Mouse (Mus musculus) kidney, embryonic 16.5 days (tissue): ENCODE results near the gene Fam131a. TPM values are rescaled to one million over a fixed set of nuclear protein-coding genes. Genes with fewer than 3 reads are reported as not detected.

ENCODE experiments used
- ATAC-seq: fragments of 200-750 bp; cut with Nextera tagmentation; 2 replicates; pipeline ENCODE4 v1.8.0; 2017; ENCODE audit warnings: moderate TSS enrichment; ENCODE audit not compliant: low FRiP score, low TSS enrichment
- H3K27ac ChIP-seq: fragments of 300-500 bp; sonication (generic); 2 replicates; pipeline ENCODE4 v1.5.1; 2014; ENCODE audit warnings: low read length
- H3K27me3 ChIP-seq: fragments of 300-500 bp; sonication (generic); 2 replicates; pipeline ENCODE4 v1.6.1; 2014; ENCODE audit warnings: low read length, control low read depth, mixed read lengths; ENCODE audit not compliant: insufficient read depth
- H3K36me3 ChIP-seq: fragments of 300-500 bp; sonication (generic); 2 replicates; pipeline ENCODE4 v1.6.1; 2014; ENCODE audit warnings: low read length, control low read depth, mixed read lengths; ENCODE audit not compliant: insufficient read depth
- H3K4me1 ChIP-seq: fragments of 300-500 bp; sonication (generic); 2 replicates; pipeline ENCODE4 v1.6.1; 2014; ENCODE audit warnings: low read length, control low read depth, mixed read lengths; ENCODE audit not compliant: insufficient read depth
- H3K4me2 ChIP-seq: fragments of 300-500 bp; sonication (generic); replicated peaks from 2 replicates; pipeline ENCODE4 v1.6.1; 2014; ENCODE audit warnings: low read depth, low read length
- H3K4me3 ChIP-seq: fragments of 300-500 bp; sonication (generic); 2 replicates; pipeline ENCODE4 v1.5.1; 2014; ENCODE audit warnings: mild to moderate bottlenecking, low read length
- H3K9ac ChIP-seq: fragments of 300-500 bp; sonication (generic); replicated peaks from 2 replicates; pipeline ENCODE4 v1.6.1; 2014; ENCODE audit warnings: low read length
- H3K9me3 ChIP-seq: fragments of 300-500 bp; sonication (generic); 2 replicates; pipeline ENCODE4 v1.6.1; 2016; ENCODE audit warnings: low read length, control low read depth
- WGBS: fragments of 180-500 bp; shearing (Covaris S2); extraction: QIAGEN DNeasy Blood & Tissue Kit; methylation state at CpG from one replicate; pipeline ENCODE4 v1.1.7; 2014; 5-methylcytosine and 5-hydroxymethylcytosine counted together
- polyA plus RNA-seq: library from polyadenylated mRNA; unstranded; fragments of >200 nt; fragmentation: Nextera tagmentation; extraction: Ambion mirVana; gene quantifications from 2 replicates; pipeline ENCODE4 v1.2.1, GENCODE M21; 2015

The Fam131a gene
- polyA plus RNA-seq, 1 experiment from 2014 or later: 7.6 TPM

DNA sequence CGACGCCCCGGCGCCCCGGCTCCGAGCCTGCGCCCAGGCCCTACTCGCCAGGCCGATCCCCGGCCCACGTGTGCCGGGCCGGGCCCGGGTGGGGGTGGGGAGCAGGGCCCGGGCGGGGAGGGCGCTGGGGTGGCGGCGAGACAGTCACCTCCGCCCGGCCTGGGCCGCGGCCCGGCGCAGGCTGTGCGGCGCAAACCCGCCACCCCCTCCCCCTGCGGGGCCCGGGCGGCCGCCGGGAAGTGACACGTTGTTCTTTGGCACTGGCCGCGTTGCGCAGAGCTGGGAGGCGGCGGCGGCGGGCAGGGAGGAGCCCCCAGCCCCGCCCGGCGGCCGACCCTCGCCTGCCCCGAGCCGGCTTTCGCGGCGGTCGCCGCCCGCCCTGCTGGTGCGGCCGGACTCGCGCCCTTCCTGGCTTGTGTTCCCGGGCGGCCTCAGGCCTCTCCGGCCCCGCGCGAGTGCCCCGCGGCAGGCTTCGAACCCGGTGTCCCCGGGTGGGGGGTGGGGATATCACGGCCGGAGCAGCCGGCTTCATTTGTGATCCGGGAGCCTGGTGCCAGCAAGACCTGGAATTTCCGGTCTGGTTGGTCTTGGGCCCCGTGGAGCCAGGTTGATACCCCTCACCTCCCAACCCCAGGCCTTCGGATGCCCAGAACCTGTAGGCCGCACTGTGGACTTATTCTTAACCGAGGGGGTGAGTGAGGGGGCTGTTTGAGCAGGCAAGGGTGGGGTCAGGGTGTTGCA, 19.9 kb upstream of the Fam131a start:
- Histone ChIP-seq H3K4me1 (peaks cover 14% of the 10 kb centered on the region), H3K36me3 (peaks cover 29% of the 10 kb centered on the region), H3K27me3 (no peaks in the 10 kb centered on the region), H3K9me3 (no peaks in the 10 kb centered on the region), H3K27ac (peak overlapping the region; percentile 95), H3K9ac (peak overlapping the region; percentile 96), H3K4me3 (peak overlapping the region; percentile 97), H3K4me2 (peak overlapping the region; percentile 99)
- ATAC-seq: peak; percentile 1
- under 1% methylated on average over 65 of the region's 78 CpGs for WGBS

GRCm38 (mm10) chr16:20673706-20674303, 19.2 kb upstream of the Fam131a start:
- H3K36me3 ChIP-seq: peaks cover 36% of the 10 kb centered on the region
- peak overlapping the region; percentile 95 for H3K27ac ChIP-seq
- WGBS: 2% methylated on average over 14 of the region's 14 CpGs
- H3K4me3 ChIP-seq: peak overlapping the region; percentile 97
- H3K4me2 ChIP-seq: peak overlapping the region; percentile 99
- H3K4me1 ChIP-seq: peaks cover 14% of the 10 kb centered on the region
- H3K27me3 ChIP-seq: no peaks in the 10 kb centered on the region
- ATAC-seq: 0 out of 2 replicates have a peak, but pooled peaks have one; percentile 8
- H3K9ac ChIP-seq: peak overlapping the region; percentile 96
- H3K9me3 ChIP-seq: no peaks in the 10 kb centered on the region

GRCm38 (mm10) chr16:20675213-20675612, 17.8 kb upstream of the Fam131a start:
- H3K36me3 ChIP-seq: peaks cover 49% of the 10 kb centered on the region
- peaks cover 14% of the 10 kb centered on the region for H3K4me1 ChIP-seq
- no peak overlapping the region for H3K27ac ChIP-seq
- ATAC-seq: no peak
- no peaks in the 10 kb centered on the region for H3K9me3 ChIP-seq
- H3K4me3 ChIP-seq: no peak overlapping the region
- H3K9ac ChIP-seq: no peak overlapping the region
- no peaks in the 10 kb centered on the region for H3K27me3 ChIP-seq
- H3K4me2 ChIP-seq: no peak overlapping the region
- WGBS: 89% methylated on average over 6 of the region's 6 CpGs

DNA sequence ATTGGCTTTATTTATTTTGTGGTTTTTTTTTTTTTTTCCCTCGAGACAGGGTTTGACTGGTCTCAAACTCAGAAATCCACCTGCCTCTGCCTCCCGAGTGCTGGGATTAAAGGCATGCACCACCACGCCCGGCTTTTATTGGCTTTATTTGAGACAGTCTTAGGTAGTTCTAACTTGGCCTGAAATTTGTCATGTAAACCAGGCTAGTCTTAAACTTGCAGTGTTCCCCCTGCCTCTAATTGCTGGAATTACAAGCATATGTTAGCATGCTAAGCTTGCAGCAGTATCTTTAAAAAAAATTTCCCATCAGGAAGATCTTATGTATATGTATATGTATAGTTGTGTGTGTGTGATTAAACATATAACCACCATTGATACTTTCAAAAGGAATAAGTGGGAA, 16.3 kb upstream of the Fam131a start:
- Histone ChIP-seq H3K9me3 (no peaks in the 10 kb centered on the region), H3K27ac (no peak overlapping the region), H3K4me1 (peaks cover 14% of the 10 kb centered on the region), H3K9ac (no peak overlapping the region), H3K36me3 (peaks cover 64% of the 10 kb centered on the region), H3K4me3 (no peak overlapping the region), H3K4me2 (no peak overlapping the region), H3K27me3 (no peaks in the 10 kb centered on the region)
- 83% methylated on average over 4 of the region's 4 CpGs for WGBS
- ATAC-seq: no peak

GRCm38 (mm10) chr16:20677380-20677779, 15.7 kb upstream of the Fam131a start:
- H3K4me1 ChIP-seq: peaks cover 14% of the 10 kb centered on the region
- no peak overlapping the region for H3K9ac ChIP-seq
- H3K27ac ChIP-seq: no peak overlapping the region
- no peak overlapping the region for H3K4me3 ChIP-seq
- no peak overlapping the region for H3K4me2 ChIP-seq
- H3K36me3 ChIP-seq: peaks cover 71% of the 10 kb centered on the region
- no peak for ATAC-seq
- no peaks in the 10 kb centered on the region for H3K9me3 ChIP-seq
- 89% methylated on average over 5 of the region's 5 CpGs for whole genome bisulfite sequencing
- H3K27me3 ChIP-seq: no peaks in the 10 kb centered on the region

DNA sequence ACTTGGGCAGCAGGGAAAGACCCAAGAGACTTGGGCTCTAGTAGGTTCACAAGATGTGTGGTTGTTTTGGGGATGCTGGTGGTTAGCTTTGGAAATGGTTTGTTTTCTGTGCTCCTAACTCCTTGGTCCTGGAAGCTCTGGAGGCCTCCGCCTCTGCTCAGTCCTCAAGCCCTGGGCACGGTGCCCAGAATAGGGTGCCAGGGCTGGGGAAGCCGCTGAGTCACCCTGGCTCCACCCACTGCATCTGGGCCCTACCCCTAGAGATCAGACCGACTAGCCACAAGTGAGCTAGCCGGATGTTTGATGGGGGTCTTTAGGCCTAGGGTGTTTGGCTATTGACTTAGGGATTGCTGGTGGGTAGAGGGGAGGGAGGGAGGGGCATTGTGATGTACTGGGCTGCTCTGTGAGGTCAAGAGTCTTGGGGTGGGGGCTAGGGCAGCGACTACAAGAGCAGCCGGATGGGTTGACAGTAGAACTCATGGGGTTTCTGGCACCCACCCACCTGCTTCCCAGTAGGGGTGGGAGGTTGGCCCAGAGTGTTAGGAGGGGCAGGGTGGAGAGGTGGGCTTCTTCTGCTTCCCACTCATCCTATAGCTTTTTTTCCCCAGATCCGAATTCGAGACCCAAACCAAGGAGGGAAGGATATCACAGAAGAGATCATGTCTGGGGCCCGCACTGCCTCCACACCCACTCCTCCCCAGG, 14.9 kb upstream of the Fam131a start:
- Histone ChIP-seq H3K9me3 (no peaks in the 10 kb centered on the region), H3K27me3 (no peaks in the 10 kb centered on the region), H3K9ac (no peak overlapping the region), H3K4me2 (no peak overlapping the region), H3K27ac (no peak overlapping the region), H3K4me1 (peaks cover 14% of the 10 kb centered on the region), H3K4me3 (no peak overlapping the region), H3K36me3 (peaks cover 78% of the 10 kb centered on the region)
- no peak for ATAC-seq
- WGBS: 84% methylated on average over 10 of the region's 10 CpGs

DNA sequence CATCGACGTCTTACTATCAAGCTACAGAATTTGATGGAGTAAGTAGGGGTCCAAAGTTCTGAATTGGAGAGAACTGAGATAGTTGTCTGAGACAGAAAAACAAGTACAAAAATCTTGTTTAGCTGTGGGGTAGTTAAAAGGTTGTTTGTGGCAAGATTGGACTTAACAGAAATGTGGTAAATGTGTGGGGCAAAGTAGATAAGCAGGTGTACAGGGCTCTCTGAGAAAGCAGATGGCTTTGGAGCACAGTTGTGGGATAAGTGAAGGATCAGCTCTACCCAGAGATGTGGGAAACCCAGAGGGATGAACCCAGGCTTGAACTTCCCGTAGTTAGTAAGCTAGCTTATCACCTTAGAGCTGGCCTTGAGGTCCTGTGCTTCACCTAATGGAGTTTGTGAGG, 2.3 kb upstream of the Fam131a start:
- peaks cover 59% of the 10 kb centered on the region for H3K36me3 ChIP-seq
- H3K4me1 ChIP-seq: peaks cover 24% of the 10 kb centered on the region
- H3K27ac ChIP-seq: no peak overlapping the region
- H3K27me3 ChIP-seq: no peaks in the 10 kb centered on the region
- H3K4me3 ChIP-seq: no peak overlapping the region
- no peaks in the 10 kb centered on the region for H3K9me3 ChIP-seq
- 80% methylated on average over 3 of the region's 3 CpGs for WGBS
- no peak overlapping the region for H3K4me2 ChIP-seq
- no peak for ATAC-seq
- no peak overlapping the region for H3K9ac ChIP-seq

DNA sequence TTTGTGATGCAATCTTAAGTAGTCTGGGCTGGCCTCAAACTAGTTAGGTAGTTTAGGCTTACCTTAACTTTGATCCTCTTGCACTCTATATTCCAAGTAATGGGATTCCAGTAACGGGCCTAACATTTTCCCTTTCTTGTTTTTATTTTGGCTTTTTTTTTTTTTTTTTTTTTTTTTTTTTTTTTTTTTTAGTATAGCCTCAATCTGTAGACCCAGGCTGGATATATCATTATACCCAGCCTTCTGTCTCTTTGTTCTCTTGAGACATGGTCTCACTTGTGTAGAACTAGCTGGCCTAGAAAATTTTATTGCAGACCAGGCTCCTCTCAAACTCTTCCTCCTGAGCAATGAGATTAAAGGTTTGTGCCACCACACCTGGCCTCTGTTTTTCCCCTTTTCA, 1.4 kb upstream of the Fam131a start:
- H3K9ac ChIP-seq: no peak overlapping the region
- H3K4me1 ChIP-seq: peaks cover 31% of the 10 kb centered on the region
- H3K36me3 ChIP-seq: peaks cover 50% of the 10 kb centered on the region
- no peaks in the 10 kb centered on the region for H3K27me3 ChIP-seq
- no peak overlapping the region for H3K27ac ChIP-seq
- WGBS: 74% methylated on average over 1 of the region's 1 CpGs
- no peaks in the 10 kb centered on the region for H3K9me3 ChIP-seq
- H3K4me2 ChIP-seq: no peak overlapping the region
- H3K4me3 ChIP-seq: no peak overlapping the region
- ATAC-seq: no peak

DNA sequence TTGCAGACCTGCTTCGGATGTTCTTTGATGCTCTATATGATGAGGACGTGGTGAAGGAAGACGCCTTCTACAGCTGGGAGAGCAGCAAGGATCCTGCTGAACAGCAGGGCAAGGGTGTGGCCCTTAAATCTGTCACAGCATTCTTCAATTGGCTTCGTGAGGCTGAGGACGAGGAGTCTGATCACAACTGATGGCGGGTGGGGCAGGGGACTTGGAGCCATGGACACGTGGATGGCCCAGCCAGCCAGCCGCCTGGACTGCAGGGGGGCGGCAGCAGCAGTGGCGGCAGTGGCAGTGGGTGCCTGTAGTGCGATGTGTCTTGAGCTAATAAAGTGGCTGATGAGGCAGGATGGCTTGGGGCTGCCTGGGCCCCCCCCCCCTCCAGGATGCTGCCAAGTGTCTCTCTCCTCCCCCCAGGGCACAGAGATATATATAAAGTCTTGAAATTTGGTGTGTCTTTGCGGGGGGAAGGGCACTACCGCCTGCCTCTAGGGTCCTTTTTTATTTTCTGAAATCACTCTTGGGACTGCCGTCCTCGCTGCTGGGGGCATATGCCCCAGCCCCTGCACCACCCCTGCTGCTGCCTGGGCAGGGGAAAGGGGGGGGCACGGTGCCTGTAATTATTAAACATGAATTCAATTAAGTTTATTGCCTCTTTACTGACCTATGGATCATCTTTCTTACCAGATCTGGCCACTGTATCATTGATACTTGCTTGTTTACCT, 638 bp upstream of the Fam131a start:
- Histone ChIP-seq H3K4me1 (peaks cover 31% of the 10 kb centered on the region), H3K27me3 (no peaks in the 10 kb centered on the region), H3K4me2 (peak overlapping the region; percentile 93), H3K36me3 (peaks cover 42% of the 10 kb centered on the region), H3K9me3 (no peaks in the 10 kb centered on the region), H3K9ac (no peak overlapping the region), H3K27ac (no peak overlapping the region), H3K4me3 (no peak overlapping the region)
- ATAC-seq: no peak; the same call in 1 of the 2 replicates
- 41% methylated on average over 16 of the region's 16 CpGs for WGBS
